Comparison of ENCODE assay signal across 9 mouse cellular contexts in the genomic region with DNA sequence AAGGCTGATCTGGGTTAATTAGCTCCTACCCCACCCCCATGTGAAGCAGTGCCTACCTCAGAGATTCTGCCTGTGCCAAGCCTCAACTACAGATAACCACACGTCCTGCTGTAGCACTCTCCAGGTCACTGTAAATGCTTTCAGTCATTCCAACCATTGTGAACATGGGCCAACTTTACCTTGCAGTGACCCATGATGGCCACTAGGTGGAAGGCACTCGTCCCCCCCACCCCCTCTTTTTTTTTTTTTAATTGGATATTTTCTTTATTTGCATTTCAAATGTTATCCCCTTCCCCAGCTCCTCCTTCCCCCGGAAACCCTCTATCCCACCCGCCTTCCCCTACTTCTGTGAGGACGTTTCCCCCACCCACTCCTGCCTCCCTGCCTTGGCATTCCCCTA. TPM values are rescaled to one million over a fixed set of nuclear protein-coding genes. Genes with fewer than 3 reads are reported as not detected.
DNase-seq lines count a peak whose midpoint lies in the region; ATAC-seq and TF ChIP-seq lines count a peak whose summit lies in the region.
"Had no signal": no experiment of that assay in that cellular context is flagged by ENCODE, and none has a peak within 500 bp of the region (broad histone marks: within the 10 kb centered on the region; RNA-seq: fewer than 3 reads in every experiment).

No protein-coding gene starts in this region.

- in situ Hi-C loops in CH12.LX (cut with MboI; ENCODE audit: low pct_ligation_motif_present, low pct_unique_long_range_greater_than_20kb, low sequenced_read_pairs), result no loop called here

- H3K79me2 ChIP-seq in CH12.LX (replicated peaks; ENCODE audit: control insufficient read depth, extremely low read depth, insufficient read depth, poor library complexity, severe bottlenecking), result no peaks in the 10 kb centered on the region

- no peak overlapping the region for H3K4me2 ChIP-seq in hindbrain, embryonic 11.5 days (replicated peaks; ENCODE audit: low read depth, low read length)
- no peak overlapping the region for H3K4me2 ChIP-seq in hindbrain, embryonic 13.5 days
- no peak overlapping the region for H3K4me2 ChIP-seq in CH12.LX (ENCODE audit: insufficient read depth, low read depth, poor library complexity, severe bottlenecking)
- no peak overlapping the region for H3K4me2 ChIP-seq in liver, embryonic 12.5 days

- peaks cover 4% of the 10 kb centered on the region; the same call in 1 of the 2 replicates for H3K36me3 ChIP-seq in hindbrain, embryonic 11.5 days (ENCODE audit: control insufficient read depth, insufficient read depth, low read length)
- H3K36me3 ChIP-seq in hindbrain, embryonic 13.5 days, result peaks cover 37% of the 10 kb centered on the region
- peaks cover 20 to 40% of the 10 kb centered on the region in 2 experiments for H3K36me3 ChIP-seq in CH12.LX (replicated peaks in 1 of 2; ENCODE audit: control insufficient read depth in 1 of 2, insufficient read depth in 1 of 2, low read length in 1 of 2)
- peaks cover 33% of the 10 kb centered on the region for H3K36me3 ChIP-seq in liver, embryonic 12.5 days

- TF ChIP-seq EP300 in CH12.LX (IDR thresholded peaks at IDR 0.05; ENCODE audit: low read length), result no peak

- TF ChIP-seq POLR2A in CH12.LX (IDR thresholded peaks at IDR 0.05; ENCODE audit: low read depth, low read length), result no peak
- no peak for TF ChIP-seq POLR2A in bone marrow, adult 2 months (IDR thresholded peaks at IDR 0.05; ENCODE audit: borderline replicate concordance, control insufficient read depth, low read depth, low read length)

- H3K9me3 ChIP-seq in hindbrain, embryonic 11.5 days (ENCODE audit: control insufficient read depth, low read length), result no peaks in the 10 kb centered on the region
- H3K9me3 ChIP-seq in hindbrain, embryonic 13.5 days, result no peaks in the 10 kb centered on the region
- H3K9me3 ChIP-seq in CH12.LX (replicated peaks; ENCODE audit: low read length), result no peaks in the 10 kb centered on the region
- no peaks in the 10 kb centered on the region for H3K9me3 ChIP-seq in liver, embryonic 12.5 days (replicated peaks)

- no peak overlapping the region for H3K4me3 ChIP-seq in hindbrain, embryonic 11.5 days (ENCODE audit: low read depth, low read length)
- no peak overlapping the region for H3K4me3 ChIP-seq in hindbrain, embryonic 13.5 days
- H3K4me3 ChIP-seq in CH12.LX (replicated peaks in 1 of 3; ENCODE audit: low read depth in 2 of 3, low read length in 2 of 3, poor library complexity in 1 of 3), result no peak overlapping the region
- H3K4me3 ChIP-seq in bone marrow, adult 2 months (replicated peaks; ENCODE audit: control insufficient read depth, low read depth, low read length), result no peak overlapping the region
- H3K4me3 ChIP-seq in liver, embryonic 12.5 days, result no peak overlapping the region

- dilution Hi-C loops in CH12.LX (cut with MboI; ENCODE audit: extremely low pct_ligation_motif_present, extremely low pct_unique_long_range_greater_than_20kb, low sequenced_read_pairs), result no loop called here

- H3K27me3 ChIP-seq in hindbrain, embryonic 11.5 days (ENCODE audit: control insufficient read depth, insufficient read depth, low read length), result no peaks in the 10 kb centered on the region
- no peaks in the 10 kb centered on the region for H3K27me3 ChIP-seq in hindbrain, embryonic 13.5 days
- H3K27me3 ChIP-seq in CH12.LX (replicated peaks), result no peaks in the 10 kb centered on the region
- H3K27me3 ChIP-seq in liver, embryonic 12.5 days (replicated peaks), result 0 out of 2 replicates have a peak, but pooled peaks cover 4% of the 10 kb centered on the region

- H3K27ac ChIP-seq in hindbrain, embryonic 11.5 days (ENCODE audit: low read depth, low read length), result no peak overlapping the region
- no peak overlapping the region for H3K27ac ChIP-seq in hindbrain, embryonic 13.5 days
- no peak overlapping the region for H3K27ac ChIP-seq in CH12.LX (ENCODE audit: insufficient read depth, low read depth)
- H3K27ac ChIP-seq in bone marrow, adult 2 months (ENCODE audit: control insufficient read depth, insufficient read depth, low read depth, low read length, poor library complexity), result no peak overlapping the region
- H3K27ac ChIP-seq in liver, embryonic 12.5 days, result no peak overlapping the region

- TF ChIP-seq CTCF in CH12.LX (conservative IDR thresholded peaks at IDR 0.05 in 1 of 2, IDR thresholded peaks at IDR 0.05 in 1 of 2; ENCODE audit: low read depth in 2 of 2, low read length in 2 of 2), result peak; percentile 56
- peak; percentile 41 for TF ChIP-seq CTCF in bone marrow, adult 2 months (IDR thresholded peaks at IDR 0.05; ENCODE audit: control insufficient read depth, insufficient read depth, low read length)

- TF ChIP-seq RAD21 in CH12.LX (IDR thresholded peaks at IDR 0.05; ENCODE audit: low read depth, low read length), result no peak; the same call in none of the 2 replicates

- 8% methylated on average over 5 of the region's 5 CpGs for WGBS in hindbrain, embryonic 11.5 days
- WGBS in hindbrain, embryonic 13.5 days, result 9% methylated on average over 5 of the region's 5 CpGs
- WGBS in bone marrow, adult 2 months, result 9% methylated on average over 5 of the region's 5 CpGs
- 12% methylated on average over 5 of the region's 5 CpGs for WGBS in liver, embryonic 12.5 days (ENCODE audit: insufficient replicate concordance)

- no peak overlapping the region for H3K9ac ChIP-seq in hindbrain, embryonic 11.5 days (ENCODE audit: low read depth, low read length)
- H3K9ac ChIP-seq in hindbrain, embryonic 13.5 days, result no peak overlapping the region
- no peak overlapping the region for H3K9ac ChIP-seq in CH12.LX (ENCODE audit: insufficient read depth, low read depth)
- H3K9ac ChIP-seq in liver, embryonic 12.5 days, result no peak overlapping the region

- H3K4me1 ChIP-seq in hindbrain, embryonic 11.5 days (replicated peaks; ENCODE audit: control insufficient read depth, insufficient read depth, low read length), result no peaks in the 10 kb centered on the region
- H3K4me1 ChIP-seq in hindbrain, embryonic 13.5 days (replicated peaks), result no peaks in the 10 kb centered on the region
- no peaks in the 10 kb centered on the region for H3K4me1 ChIP-seq in CH12.LX (ENCODE audit: control insufficient read depth in 1 of 2, insufficient read depth in 2 of 2)
- no peaks in the 10 kb centered on the region for H3K4me1 ChIP-seq in bone marrow, adult 2 months (ENCODE audit: control insufficient read depth, insufficient read depth, low read length)
- H3K4me1 ChIP-seq in liver, embryonic 12.5 days, result 0 out of 2 replicates have a peak, but pooled peaks cover 8% of the 10 kb centered on the region

- peak; percentile 41 for DNase-seq in hindbrain, embryonic 11.5 days (ENCODE audit: low spot score)
- DNase-seq in CH12.LX (ENCODE audit: extremely low read depth), result peak; percentile 17
- no peak for DNase-seq in left cerebral cortex, postnatal 10 days (ENCODE audit: extremely low spot score in 1 of 2, low spot score in 2 of 2)
- no peak for DNase-seq in urinary bladder, adult 2 months (ENCODE audit: low spot score)
- no peak for DNase-seq in ovary, postnatal 14 days (ENCODE audit: low spot score)

- no peak for ATAC-seq in hindbrain, embryonic 11.5 days (ENCODE audit: low FRiP score)
- no peak for ATAC-seq in hindbrain, embryonic 13.5 days (ENCODE audit: low FRiP score)
- ATAC-seq in liver, embryonic 12.5 days, result 0 out of 2 replicates have a peak, but pooled peaks have one; percentile 42

- intact Hi-C loops in left cerebral cortex, postnatal 10 days (cut with DNase I), result loop anchor here (5.0 kb wide), 1 partner anchor 42 kb away; no protein-coding TSS in a partner anchor

RNA-seq across cellular contexts. Expression of a gene that starts 2.0 kb away (rescaled TPM):
- not detected in 2 replicates for polyA plus RNA-seq in hindbrain, embryonic 11.5 days (2014; fragmentation: Nextera tagmentation; extraction: Ambion mirVana)
- not detected in 2 replicates for polyA plus RNA-seq in hindbrain, embryonic 13.5 days (2015; fragmentation: Nextera tagmentation; extraction: Ambion mirVana)
- not detected in 2 replicates for total RNA-seq in CH12.LX (2012; rRNA removed)
- total RNA-seq in CH12.LX (2014; rRNA removed), result not detected in 2 replicates
- not detected in 2 replicates for polyA plus RNA-seq in CH12.LX (2012; ENCODE audit: insufficient read length, low read depth)
- not detected in 2 replicates for polyA plus RNA-seq in bone marrow, adult 2 months (2011; ENCODE audit: insufficient read depth, insufficient read length, low replicate concordance, missing spikeins)
- polyA plus RNA-seq in liver, embryonic 12.5 days (2016; fragmentation: Nextera tagmentation; extraction: Ambion mirVana), result not detected in 2 replicates
- total RNA-seq in left cerebral cortex, postnatal 10 days (2021), result not detected
- not detected in 2 replicates for polyA plus RNA-seq in urinary bladder, adult 2 months (2012; rRNA removed)
- total RNA-seq: neutrophil, adult 5-6 weeks had no signal

RNA-seq across cellular contexts. Expression of a gene that starts 17.1 kb away (rescaled TPM):
- 0.66 and 1.5 TPM in 2 replicates for polyA plus RNA-seq in hindbrain, embryonic 11.5 days (2014; fragmentation: Nextera tagmentation; extraction: Ambion mirVana)
- polyA plus RNA-seq in hindbrain, embryonic 13.5 days (2015; fragmentation: Nextera tagmentation; extraction: Ambion mirVana), result 1.1 and 2.0 TPM in 2 replicates
- total RNA-seq in CH12.LX (2012; rRNA removed), result not detected in 2 replicates
- not detected in 2 replicates for total RNA-seq in CH12.LX (2014; rRNA removed)
- polyA plus RNA-seq in CH12.LX (2012; ENCODE audit: insufficient read length, low read depth), result not detected in 2 replicates
- not detected in 2 replicates for polyA plus RNA-seq in bone marrow, adult 2 months (2011; ENCODE audit: insufficient read depth, insufficient read length, low replicate concordance, missing spikeins)
- 5.0 and 5.7 TPM in 2 replicates for polyA plus RNA-seq in liver, embryonic 12.5 days (2016; fragmentation: Nextera tagmentation; extraction: Ambion mirVana)
- total RNA-seq in left cerebral cortex, postnatal 10 days (2021), result 1 to 10 TPM in 1 of 2 experiments, under 1 TPM in 1; 0.64 to 1.3 TPM
- 0.15 and 0.66 TPM in 2 replicates for polyA plus RNA-seq in urinary bladder, adult 2 months (2012; rRNA removed)
- total RNA-seq: neutrophil, adult 5-6 weeks had no signal

RNA-seq across cellular contexts. Expression of a gene that starts 30.3 kb away (rescaled TPM):
- polyA plus RNA-seq in hindbrain, embryonic 11.5 days (2014; fragmentation: Nextera tagmentation; extraction: Ambion mirVana), result 21.1 and 25.2 TPM in 2 replicates
- polyA plus RNA-seq in hindbrain, embryonic 13.5 days (2015; fragmentation: Nextera tagmentation; extraction: Ambion mirVana), result 25.0 and 28.2 TPM in 2 replicates
- 12.4 and 15.4 TPM in 2 replicates for total RNA-seq in CH12.LX (2012; rRNA removed)
- 11.3 and 12.4 TPM in 2 replicates for total RNA-seq in CH12.LX (2014; rRNA removed)
- polyA plus RNA-seq in CH12.LX (2012; ENCODE audit: insufficient read length, low read depth), result 18.6 and 19.2 TPM in 2 replicates
- 12.2 and 19.8 TPM in 2 replicates for polyA plus RNA-seq in bone marrow, adult 2 months (2011; ENCODE audit: insufficient read depth, insufficient read length, low replicate concordance, missing spikeins)
- polyA plus RNA-seq in liver, embryonic 12.5 days (2016; fragmentation: Nextera tagmentation; extraction: Ambion mirVana), result 10.6 and 11.4 TPM in 2 replicates
- 10 to 100 TPM; 42.5 to 42.9 TPM for total RNA-seq in left cerebral cortex, postnatal 10 days (2021)
- polyA plus RNA-seq in urinary bladder, adult 2 months (2012; rRNA removed), result 30.0 and 34.6 TPM in 2 replicates

RNA-seq across cellular contexts. Expression of a gene that starts 35.3 kb away (rescaled TPM):
- polyA plus RNA-seq in hindbrain, embryonic 11.5 days (2014; fragmentation: Nextera tagmentation; extraction: Ambion mirVana), result 21.5 and 24.1 TPM in 2 replicates
- polyA plus RNA-seq in hindbrain, embryonic 13.5 days (2015; fragmentation: Nextera tagmentation; extraction: Ambion mirVana), result 20.0 and 20.3 TPM in 2 replicates
- total RNA-seq in CH12.LX (2012; rRNA removed) (154 and 177 TPM in 2 replicates), CH12.LX (2014; rRNA removed) (19.9 and 20.7 TPM in 2 replicates)
- 44.5 and 50.8 TPM in 2 replicates for polyA plus RNA-seq in CH12.LX (2012; ENCODE audit: insufficient read length, low read depth)
- polyA plus RNA-seq in bone marrow, adult 2 months (2011; ENCODE audit: insufficient read depth, insufficient read length, low replicate concordance, missing spikeins), result 48.4 and 70.3 TPM in 2 replicates
- polyA plus RNA-seq in liver, embryonic 12.5 days (2016; fragmentation: Nextera tagmentation; extraction: Ambion mirVana), result 18.4 TPM in 2 replicates
- 10 to 100 TPM; 14.9 to 15.4 TPM for total RNA-seq in left cerebral cortex, postnatal 10 days (2021)
- 30.8 and 31.4 TPM in 2 replicates for polyA plus RNA-seq in urinary bladder, adult 2 months (2012; rRNA removed)

Comparison
In these comparisons a context has a peak if more than half of its experiments do, and no peak if none do; other contexts are left out.
1. DNase-seq: peak in hindbrain, embryonic 11.5 days (single experiment) and CH12.LX (single experiment); none in left cerebral cortex, postnatal 10 days (0 of 2), urinary bladder, adult 2 months (single experiment) and ovary, postnatal 14 days (single experiment).